Mouse (Mus musculus) heart, adult 2 months (tissue): Measurements from ENCODE around the gene Wnt11. TPM values are rescaled to one million over a fixed set of nuclear protein-coding genes. Genes with fewer than 3 reads are reported as not detected.

ENCODE experiments used
- DNase-seq, 2 experiments: peaks; one replicate each; pipeline ENCODE4 v3.0.0; 2021
- H3K27ac ChIP-seq: fragments of 200-600 bp; 2 replicates; pipeline ENCODE4 v1.8.1; 2022
- H3K27me3 ChIP-seq: fragments of 200-500 bp; 2 replicates; pipeline ENCODE4 v1.6.1; 2012; ENCODE audit warnings: mild to moderate bottlenecking, low read length, inconsistent platforms, mixed read lengths; ENCODE audit not compliant: control insufficient read depth, insufficient read depth
- H3K36me3 ChIP-seq: fragments of 200-500 bp; 2 replicates; pipeline ENCODE4 v1.6.1; 2012; ENCODE audit warnings: low read length, inconsistent platforms; ENCODE audit not compliant: control insufficient read depth, insufficient read depth
- H3K4me1 ChIP-seq: fragments of 200-500 bp; 2 replicates; pipeline ENCODE4 v1.6.1; 2011; ENCODE audit warnings: low read length; ENCODE audit not compliant: control insufficient read depth, insufficient read depth
- H3K4me3 ChIP-seq: fragments of 200-600 bp; 2 replicates; pipeline ENCODE4 v1.8.1; 2022
- H3K79me2 ChIP-seq: fragments of 200-500 bp; replicated peaks from 2 replicates; pipeline ENCODE4 v1.6.1; 2012; ENCODE audit warnings: mild to moderate bottlenecking, inconsistent platforms, low read length, moderate library complexity, mixed read lengths; ENCODE audit not compliant: control insufficient read depth, insufficient read depth
- H3K9ac ChIP-seq: fragments of 200-500 bp; 2 replicates; pipeline ENCODE4 v1.6.1; 2012; ENCODE audit warnings: low read depth, mild to moderate bottlenecking, control low read depth, inconsistent platforms, low read length, mixed read lengths
- CTCF ChIP-seq: fragments of 200-600 bp; IDR thresholded peaks from 2 replicates; pipeline ENCODE4 v1.8.1; 2022; ENCODE audit warnings: antibody characterized with exemption, mild to moderate bottlenecking, moderate library complexity
- EP300 ChIP-seq: fragments of 200-500 bp; IDR thresholded peaks from 2 replicates; pipeline ENCODE4 v1.6.1; 2011; ENCODE audit warnings: low read depth, low read length, control low read depth; ENCODE audit not compliant: insufficient read depth
- POLR2A ChIP-seq: fragments of 200-500 bp; IDR thresholded peaks from 2 replicates; pipeline ENCODE4 v1.6.1; 2011; ENCODE audit warnings: mild to moderate bottlenecking, low read depth, low read length, control low read depth; ENCODE audit not compliant: insufficient read depth
- WGBS: fragments of 180-500 bp; shearing (Covaris S2); methylation state at CpG from one replicate; pipeline ENCODE4 v1.1.7; 2018; 5-methylcytosine and 5-hydroxymethylcytosine counted together
- intact Hi-C: fragments of 180-260 bp; cut with DNase I; formaldehyde crosslinking; loops from one replicate; pipeline ENCODE4 v1.15.1; 2025
- polyA plus RNA-seq: library from polyadenylated mRNA; depleted of rRNA; stranded (reverse); fragments of >200 nt; gene quantifications from 2 replicates; pipeline ENCODE4 v1.2.3, GENCODE M21; 2012
- total RNA-seq, 2 experiments: library from RNA; stranded (reverse); gene quantifications; 2 replicates each; pipeline ENCODE4 v1.2.3; 2021

Wnt11 gene
- total and polyA plus RNA-seq, 3 experiments: 4.8 to 9.0 (median 7.3) TPM

DNA sequence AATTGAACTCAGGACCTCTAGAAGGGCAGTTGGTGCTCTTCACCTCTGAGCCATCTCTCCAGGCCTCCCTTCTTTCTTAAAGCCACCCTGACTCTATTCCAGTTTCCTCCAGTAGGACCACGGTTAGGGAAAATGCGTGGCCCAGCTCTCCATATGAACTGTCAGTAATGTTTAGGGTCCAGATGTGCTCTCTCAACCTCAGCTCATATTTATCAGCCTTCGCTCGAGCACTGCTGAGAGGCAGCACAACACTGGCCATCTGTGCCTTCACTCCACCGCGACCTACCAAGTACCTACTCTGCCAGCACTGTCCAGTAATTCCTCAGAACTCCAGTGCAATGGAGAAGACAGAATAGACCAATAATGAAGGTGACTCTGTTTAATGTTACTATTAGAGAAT lies 12.0 kb upstream of the Wnt11 start:
- H3K36me3 ChIP-seq: no peaks in the 10 kb centered on the region
- DNase-seq: no peak
- no peak overlapping the region for H3K27ac ChIP-seq
- H3K79me2 ChIP-seq: no peaks in the 10 kb centered on the region
- 83% methylated on average over 6 of the region's 6 CpGs for WGBS
- H3K27me3 ChIP-seq: no peaks in the 10 kb centered on the region
- H3K4me1 ChIP-seq: no peaks in the 10 kb centered on the region
- no peak for TF ChIP-seq POLR2A
- no peak for TF ChIP-seq EP300
- TF ChIP-seq CTCF: no peak
- intact Hi-C loops: no loop called here
- no peak overlapping the region for H3K9ac ChIP-seq
- no peak overlapping the region for H3K4me3 ChIP-seq

DNA sequence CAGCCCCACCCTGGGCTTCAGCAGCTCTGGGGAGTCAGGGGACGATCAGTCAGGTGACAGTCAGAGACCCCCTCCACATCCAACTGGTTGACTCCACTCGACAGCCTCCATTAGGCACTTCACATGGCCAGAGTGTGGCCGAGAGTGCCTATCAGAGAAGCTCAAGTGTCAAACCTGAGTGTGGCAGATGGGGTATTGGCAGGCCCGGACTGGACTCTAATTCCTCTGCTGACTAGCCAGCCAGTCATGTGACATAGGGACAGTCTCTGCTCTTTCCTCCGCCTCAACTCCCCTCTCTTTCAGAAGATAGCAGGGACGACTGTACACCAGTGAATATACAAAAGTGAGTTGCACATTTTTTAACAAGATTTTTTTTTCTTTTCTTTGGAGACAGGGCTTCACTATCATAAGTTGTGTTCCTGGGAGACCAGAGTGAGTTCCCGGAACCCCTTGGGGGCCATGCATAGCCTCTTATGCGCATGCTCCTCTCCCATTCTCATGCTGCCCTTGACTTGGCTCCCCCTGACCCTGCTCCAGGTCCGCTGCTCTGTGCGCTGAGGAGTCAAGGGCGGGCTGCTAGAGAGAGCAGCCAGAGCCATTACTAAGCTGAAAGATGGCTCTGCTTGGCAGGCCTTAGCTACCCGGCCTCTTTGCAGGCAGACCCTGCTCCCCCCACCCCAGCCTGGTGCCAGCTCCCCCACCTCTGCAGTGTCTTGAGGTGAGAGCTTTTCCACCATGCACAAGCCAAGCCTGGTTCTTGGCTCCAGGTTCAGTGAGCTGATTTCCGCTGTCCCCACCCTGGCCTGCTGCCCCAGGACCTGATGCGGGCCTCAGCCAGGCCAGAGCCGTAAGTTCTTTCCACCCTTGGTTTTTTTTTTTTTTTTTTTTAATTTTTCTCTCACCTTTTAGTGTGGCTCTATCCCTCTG lies 10.8 kb upstream of the Wnt11 start:
- 57% methylated on average over 15 of the region's 15 CpGs for WGBS
- no peaks in the 10 kb centered on the region for H3K27me3 ChIP-seq
- no peaks in the 10 kb centered on the region for H3K4me1 ChIP-seq
- no peak for DNase-seq
- no peak overlapping the region for H3K9ac ChIP-seq
- no peak overlapping the region for H3K27ac ChIP-seq
- no peaks in the 10 kb centered on the region for H3K36me3 ChIP-seq
- no peaks in the 10 kb centered on the region for H3K79me2 ChIP-seq
- TF ChIP-seq EP300: no peak
- no peak for TF ChIP-seq CTCF
- TF ChIP-seq POLR2A: no peak
- intact Hi-C loops: no loop called here
- no peak overlapping the region for H3K4me3 ChIP-seq

DNA sequence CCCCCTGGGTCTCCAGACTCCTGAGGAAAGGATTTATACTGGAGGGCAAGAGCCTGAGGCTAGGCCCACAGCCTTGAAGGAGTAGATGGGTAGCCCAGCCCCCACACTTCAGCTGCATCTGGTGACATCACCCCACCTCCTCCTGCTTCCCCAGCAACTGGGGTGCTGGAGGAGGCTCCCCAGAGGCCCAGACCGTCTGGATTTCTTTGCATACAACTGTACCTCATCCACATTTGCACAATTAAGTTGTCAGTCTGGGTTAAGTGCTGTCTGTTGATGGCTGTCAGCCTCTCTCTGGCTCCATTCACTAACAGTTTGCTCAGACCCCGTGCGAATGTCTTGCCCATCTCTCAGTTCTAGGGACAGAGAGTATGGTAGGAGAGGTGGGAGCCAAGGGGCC lies 6.9 kb upstream of the Wnt11 start:
- Histone ChIP-seq H3K9ac (no peak overlapping the region), H3K36me3 (no peaks in the 10 kb centered on the region), H3K27me3 (no peaks in the 10 kb centered on the region), H3K4me1 (no peaks in the 10 kb centered on the region), H3K27ac (no peak overlapping the region), H3K4me3 (no peak overlapping the region), H3K79me2 (no peaks in the 10 kb centered on the region)
- WGBS: 78% methylated on average over 3 of the region's 3 CpGs
- TF ChIP-seq POLR2A (no peak), EP300 (no peak), CTCF (no peak)
- intact Hi-C loops: no loop called here
- DNase-seq: no peak

DNA sequence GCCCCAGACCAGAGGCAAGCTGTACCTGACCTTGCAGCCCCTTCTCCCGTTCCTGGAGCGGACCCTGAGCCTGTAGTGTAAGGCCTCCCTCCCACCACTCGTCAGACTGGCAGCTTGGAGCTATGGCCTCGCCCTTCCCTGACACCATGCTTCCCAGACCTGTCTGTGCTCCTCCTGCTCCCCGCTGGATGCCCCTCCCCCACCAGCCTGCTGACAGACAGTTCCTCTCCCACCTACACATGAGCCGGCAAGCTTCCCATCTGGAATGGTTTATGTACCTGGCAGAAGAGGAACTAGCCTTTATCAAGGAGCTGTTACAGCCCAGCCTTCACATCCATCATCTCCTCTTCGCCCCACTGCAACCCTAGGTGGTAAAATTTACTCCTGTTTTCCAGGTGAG lies 6.0 kb upstream of the Wnt11 start:
- WGBS: 44% methylated on average over 7 of the region's 7 CpGs
- no peaks in the 10 kb centered on the region for H3K27me3 ChIP-seq
- TF ChIP-seq POLR2A (no peak), EP300 (no peak), CTCF (no peak)

DNA sequence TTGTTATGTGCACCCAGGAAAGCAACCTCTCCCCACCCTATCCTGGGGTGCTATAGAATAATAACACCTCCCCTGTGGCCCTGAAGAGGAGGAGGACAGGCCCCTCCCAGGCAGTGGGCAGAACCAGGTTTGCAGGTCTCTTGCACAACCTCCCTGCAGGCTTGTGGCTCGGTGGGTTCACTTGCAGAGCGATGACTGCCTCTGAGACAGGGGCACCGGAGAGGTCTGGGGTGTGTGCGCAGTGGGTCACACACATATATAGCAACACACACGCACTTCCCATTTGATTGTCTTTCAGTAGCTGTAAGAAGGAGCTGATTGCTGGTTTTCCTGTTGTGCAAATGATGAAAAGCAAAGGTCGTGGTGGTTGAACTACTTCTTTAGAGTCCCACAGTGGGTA lies 3.6 kb upstream of the Wnt11 start:
- TF ChIP-seq POLR2A (no peak), EP300 (no peak), CTCF (no peak)
- 0 out of 2 replicates have a peak, but pooled peaks cover 1% of the 10 kb centered on the region for H3K4me1 ChIP-seq
- no peak overlapping the region for H3K27ac ChIP-seq
- no peaks in the 10 kb centered on the region for H3K79me2 ChIP-seq
- DNase-seq: no peak
- H3K27me3 ChIP-seq: peaks cover 3% of the 10 kb centered on the region; the same call in 1 of the 2 replicates
- WGBS: 63% methylated on average over 6 of the region's 6 CpGs
- H3K9ac ChIP-seq: no peak overlapping the region
- intact Hi-C loops: loop anchor here (10.0 kb wide), 1 partner anchor 346 kb away; the partner anchor contains the start of gene Lrrc32
- no peaks in the 10 kb centered on the region for H3K36me3 ChIP-seq
- H3K4me3 ChIP-seq: no peak overlapping the region

More for the DNA sequence above, 6.0 kb upstream of the Wnt11 start:
- Histone ChIP-seq H3K4me1 (no peaks in the 10 kb centered on the region), H3K36me3 (no peaks in the 10 kb centered on the region), H3K79me2 (no peaks in the 10 kb centered on the region), H3K27ac (no peak overlapping the region), H3K4me3 (no peak overlapping the region), H3K9ac (no peak overlapping the region)
- peak in 1 of 2 experiments; percentile 26 for DNase-seq
- intact Hi-C loops: no loop called here
